Mouse (Mus musculus) bone marrow, adult 2 months (tissue): ENCODE data around the gene Stk16.

Experiments
- CTCF ChIP-seq: fragments of 200-500 bp; IDR thresholded peaks from 2 replicates; pipeline ENCODE4 v1.5.1; 2011; ENCODE audit warnings: low read length, control low read depth; ENCODE audit not compliant: control insufficient read depth, insufficient read depth
- POLR2A ChIP-seq: fragments of 200-500 bp; IDR thresholded peaks from 2 replicates; pipeline ENCODE4 v1.6.1; 2011; ENCODE audit warnings: low read depth, mild to moderate bottlenecking, control low read depth, low read length, borderline replicate concordance; ENCODE audit not compliant: control insufficient read depth

- TF ChIP-seq POLR2A (no peak), CTCF (no peak)
Observed at GRCm38 (mm10) chr1:75247071-75247930, 36.7 kb downstream of the Stk16 start.
